Mouse (Mus musculus) spleen, adult 2 months (tissue): ENCODE results near the gene Rgmb. TPM values are rescaled to one million over a fixed set of nuclear protein-coding genes. Genes with fewer than 3 reads are reported as not detected.

Source experiments
- DNase-seq, 2 experiments: peaks; one replicate each; pipeline versions ENCODE4 v3.0.0 to v3.0.0-alpha.2; 2012 to 2021; ENCODE audit warnings: low spot score in 2 of 2, low read depth in 1 of 2
- H3K27ac ChIP-seq: fragments of 200-500 bp; 2 replicates; pipeline ENCODE4 v1.5.1; 2012; ENCODE audit warnings: low read length, inconsistent platforms; ENCODE audit not compliant: insufficient read depth
- H3K27me3 ChIP-seq: fragments of 200-500 bp; 2 replicates; pipeline ENCODE4 v1.6.1; 2012; ENCODE audit warnings: mild to moderate bottlenecking, moderate library complexity, low read length, inconsistent platforms; ENCODE audit not compliant: control insufficient read depth, insufficient read depth
- H3K36me3 ChIP-seq: fragments of 200-500 bp; 2 replicates; pipeline ENCODE4 v1.6.1; 2012; ENCODE audit warnings: mild to moderate bottlenecking, low read length, inconsistent platforms; ENCODE audit not compliant: control insufficient read depth, insufficient read depth
- H3K4me1 ChIP-seq: fragments of 200-500 bp; 2 replicates; pipeline ENCODE4 v1.6.1; 2011; ENCODE audit warnings: inconsistent platforms; ENCODE audit not compliant: control insufficient read depth, insufficient read depth, insufficient read length
- H3K4me3 ChIP-seq: fragments of 200-500 bp; 2 replicates; pipeline ENCODE4 v1.5.1; 2011; ENCODE audit warnings: mild to moderate bottlenecking, inconsistent platforms; ENCODE audit not compliant: insufficient read depth, insufficient read length; ENCODE audit errors: extremely low read depth
- CTCF ChIP-seq: fragments of 200-500 bp; IDR thresholded peaks from 2 replicates; pipeline ENCODE4 v1.5.1; 2011; ENCODE audit warnings: mild to moderate bottlenecking, inconsistent platforms; ENCODE audit not compliant: insufficient read depth, insufficient read length, insufficient replicate concordance; ENCODE audit errors: extremely low read depth
- POLR2A ChIP-seq: fragments of 200-500 bp; IDR thresholded peaks from 2 replicates; pipeline ENCODE4 v1.6.1; 2011; ENCODE audit warnings: low read depth, low read length, inconsistent platforms
- WGBS: fragments of 180-500 bp; shearing (Covaris S2); methylation state at CpG from one replicate; pipeline ENCODE4 v1.1.7; 2018; 5-methylcytosine and 5-hydroxymethylcytosine counted together
- polyA plus RNA-seq: library from polyadenylated mRNA; depleted of rRNA; stranded (reverse); fragments of >200 nt; gene quantifications from 2 replicates; pipeline ENCODE4 v1.2.3, GENCODE M21; 2012

The Rgmb gene
- polyA plus RNA-seq, 1 experiment = 11.4 TPM

- DNase-seq = no peak
- Histone ChIP-seq H3K4me1 (peaks cover 12% of the 10 kb centered on the region; the same call in 1 of the 2 replicates), H3K36me3 (no peaks in the 10 kb centered on the region), H3K4me3 (peak overlapping the region; percentile 45), H3K27me3 (peaks cover 33% of the 10 kb centered on the region), H3K27ac (no peak overlapping the region)
- TF ChIP-seq POLR2A (no peak), CTCF (no peak)
- 10% methylated on average over 18 of the region's 18 CpGs for WGBS
Observed at GRCm38 (mm10) chr17:15826928-15827327, 3.9 kb downstream of the Rgmb start.

GRCm38 (mm10) chr17:15826444-15826909 lies 4.4 kb downstream of the Rgmb start:
- 2% methylated on average over 33 of the region's 34 CpGs for WGBS
- Histone ChIP-seq H3K36me3 (no peaks in the 10 kb centered on the region), H3K27ac (peak overlapping the region; percentile 49), H3K4me3 (peak overlapping the region; percentile 64), H3K4me1 (peaks cover 12% of the 10 kb centered on the region; the same call in 1 of the 2 replicates), H3K27me3 (peaks cover 30% of the 10 kb centered on the region)
- TF ChIP-seq CTCF (no peak), POLR2A (peak; percentile 33; the same call in 1 of the 2 replicates)
- peak; percentile 71 to 89 for DNase-seq

- peak in 1 of 2 experiments; percentile 20 for DNase-seq
- peaks cover 26% of the 10 kb centered on the region for H3K27me3 ChIP-seq
- no peak for TF ChIP-seq CTCF
- TF ChIP-seq POLR2A = no peak
Observed at GRCm38 (mm10) chr17:15825481-15826396, 5.1 kb downstream of the Rgmb start.

GRCm38 (mm10) chr17:15824854-15825253 lies 6.0 kb downstream of the Rgmb start:
- WGBS = 56% methylated on average over 3 of the region's 3 CpGs
- H3K27ac ChIP-seq = no peak overlapping the region
- TF ChIP-seq POLR2A (no peak), CTCF (no peak)
- H3K4me1 ChIP-seq = peaks cover 7% of the 10 kb centered on the region; the same call in 1 of the 2 replicates
- H3K36me3 ChIP-seq = no peaks in the 10 kb centered on the region
- peaks cover 17% of the 10 kb centered on the region for H3K27me3 ChIP-seq
- no peak overlapping the region for H3K4me3 ChIP-seq
- DNase-seq = no peak

More at GRCm38 (mm10) chr17:15825481-15826396, 5.1 kb downstream of the Rgmb start:
- WGBS = 2% methylated on average over 95 of the region's 102 CpGs
- Histone ChIP-seq H3K4me1 (peaks cover 7% of the 10 kb centered on the region; the same call in 1 of the 2 replicates), H3K27ac (peak overlapping the region; percentile 49), H3K36me3 (no peaks in the 10 kb centered on the region), H3K4me3 (peak overlapping the region; percentile 64)

GRCm38 (mm10) chr17:15824337-15824736 lies 6.5 kb downstream of the Rgmb start:
- Histone ChIP-seq H3K27ac (no peak overlapping the region), H3K4me3 (no peak overlapping the region), H3K4me1 (peaks cover 7% of the 10 kb centered on the region; the same call in 1 of the 2 replicates), H3K36me3 (no peaks in the 10 kb centered on the region), H3K27me3 (peaks cover 13% of the 10 kb centered on the region)
- DNase-seq = no peak
- 82% methylated on average over 11 of the region's 11 CpGs for WGBS
- TF ChIP-seq POLR2A (no peak), CTCF (no peak)

- no peak overlapping the region for H3K4me3 ChIP-seq
- H3K27ac ChIP-seq = no peak overlapping the region
- no peaks in the 10 kb centered on the region for H3K36me3 ChIP-seq
- DNase-seq = no peak
- WGBS = 64% methylated on average over 3 of the region's 3 CpGs
- TF ChIP-seq CTCF (no peak), POLR2A (no peak)
- peaks cover 7% of the 10 kb centered on the region; the same call in 1 of the 2 replicates for H3K4me1 ChIP-seq
- H3K27me3 ChIP-seq = peaks cover 11% of the 10 kb centered on the region
Observed at GRCm38 (mm10) chr17:15823838-15824237, 7.0 kb downstream of the Rgmb start.
